Mouse (Mus musculus): ENCODE measurements around the gene Rragd. TPM values are rescaled to one million over a fixed set of nuclear protein-coding genes. Genes with fewer than 3 reads are reported as not detected.

Gene Rragd
- polyA plus RNA-seq, 1 experiment from 2014 or later, result 30.6 TPM

DNA sequence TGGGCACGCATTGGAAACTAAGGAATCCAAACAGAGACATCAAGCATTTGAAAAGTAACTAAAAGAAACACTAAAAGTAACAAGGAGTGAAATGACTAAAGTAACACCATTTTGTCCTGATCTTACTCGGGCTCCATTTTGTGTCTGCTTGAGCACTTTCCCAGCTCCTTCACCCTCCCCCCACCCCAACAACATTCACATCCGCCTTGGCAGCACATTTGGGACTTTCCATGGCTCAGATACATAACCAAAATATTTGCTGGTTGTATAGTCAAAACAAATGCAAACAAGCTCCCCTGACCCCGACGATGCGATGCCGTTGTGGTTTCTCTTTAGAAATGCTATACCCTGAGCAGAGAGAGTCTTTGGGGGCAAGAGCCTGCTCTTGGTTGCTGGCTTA lies 46.3 kb downstream of the Rragd start:
- H3K36me3 ChIP-seq, result peaks cover 18% of the 10 kb centered on the region
- no peak overlapping the region for H3K9ac ChIP-seq
- no peaks in the 10 kb centered on the region for H3K27me3 ChIP-seq
- H3K4me2 ChIP-seq, result 0 out of 2 replicates have a peak overlapping the region, but pooled peaks have one; percentile 35
- ATAC-seq (ENCODE audit: low FRiP score), result no peak
- no peaks in the 10 kb centered on the region for H3K9me3 ChIP-seq
- WGBS, result 91% methylated on average over 7 of the region's 7 CpGs
- no peak overlapping the region for H3K4me3 ChIP-seq
- peaks cover 31% of the 10 kb centered on the region for H3K4me1 ChIP-seq (replicated peaks)
- no peak overlapping the region for H3K27ac ChIP-seq

DNA sequence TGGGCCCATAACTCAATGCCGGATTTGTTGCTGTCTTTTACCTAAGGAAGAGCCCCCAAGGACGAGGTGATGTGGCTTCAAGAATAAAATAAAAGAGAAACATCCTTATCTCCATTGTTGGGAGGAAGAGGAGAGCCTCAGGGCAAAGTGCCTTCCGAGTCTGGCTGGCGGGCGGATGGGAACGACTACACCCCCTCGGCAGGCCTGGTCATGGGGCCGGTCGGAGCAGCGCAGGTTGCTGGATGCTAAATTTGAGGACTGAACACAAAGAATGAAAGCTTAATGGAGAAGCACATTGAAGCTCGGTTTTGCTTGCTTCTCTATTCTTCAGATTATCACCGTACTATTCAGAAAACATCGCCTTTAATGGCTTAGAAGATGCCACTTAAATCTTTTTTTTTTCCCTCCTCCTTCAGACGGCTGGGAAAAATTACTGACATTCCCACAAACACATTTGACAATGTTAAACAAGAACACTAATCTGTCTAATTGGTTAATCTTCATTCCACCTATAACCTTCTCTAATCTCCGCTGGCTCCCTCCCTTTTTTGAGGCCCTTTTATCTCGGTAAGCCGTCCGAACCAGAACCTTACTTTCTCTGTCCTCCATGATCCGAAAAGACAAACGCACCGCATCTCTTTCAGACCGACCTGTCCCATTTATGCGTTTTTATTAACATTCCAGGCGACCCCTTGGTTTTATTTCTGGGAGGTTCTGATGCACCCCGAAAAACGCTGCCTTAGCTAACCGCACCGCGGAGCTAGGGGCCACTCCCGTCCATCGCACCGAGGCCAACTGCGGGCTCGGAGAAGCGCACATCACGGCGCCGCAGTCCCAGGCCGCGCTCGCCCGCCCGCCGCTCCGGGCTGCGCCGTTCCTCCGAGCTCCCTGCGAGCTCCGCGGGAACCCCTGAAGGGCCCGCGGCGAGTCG lies 47.7 kb downstream of the Rragd start:
- ATAC-seq (ENCODE audit: low FRiP score), result peak; percentile 87
- H3K4me1 ChIP-seq (replicated peaks), result peaks cover 33% of the 10 kb centered on the region
- H3K27me3 ChIP-seq, result no peaks in the 10 kb centered on the region
- peak overlapping the region; percentile 99 for H3K27ac ChIP-seq
- peak overlapping the region; percentile 84 for H3K4me3 ChIP-seq
- H3K4me2 ChIP-seq, result peak overlapping the region; percentile 76
- H3K9ac ChIP-seq, result peak overlapping the region; percentile 97
- WGBS, result 2% methylated on average over 55 of the region's 55 CpGs
- H3K9me3 ChIP-seq, result no peaks in the 10 kb centered on the region
- H3K36me3 ChIP-seq, result peaks cover 27% of the 10 kb centered on the region

DNA sequence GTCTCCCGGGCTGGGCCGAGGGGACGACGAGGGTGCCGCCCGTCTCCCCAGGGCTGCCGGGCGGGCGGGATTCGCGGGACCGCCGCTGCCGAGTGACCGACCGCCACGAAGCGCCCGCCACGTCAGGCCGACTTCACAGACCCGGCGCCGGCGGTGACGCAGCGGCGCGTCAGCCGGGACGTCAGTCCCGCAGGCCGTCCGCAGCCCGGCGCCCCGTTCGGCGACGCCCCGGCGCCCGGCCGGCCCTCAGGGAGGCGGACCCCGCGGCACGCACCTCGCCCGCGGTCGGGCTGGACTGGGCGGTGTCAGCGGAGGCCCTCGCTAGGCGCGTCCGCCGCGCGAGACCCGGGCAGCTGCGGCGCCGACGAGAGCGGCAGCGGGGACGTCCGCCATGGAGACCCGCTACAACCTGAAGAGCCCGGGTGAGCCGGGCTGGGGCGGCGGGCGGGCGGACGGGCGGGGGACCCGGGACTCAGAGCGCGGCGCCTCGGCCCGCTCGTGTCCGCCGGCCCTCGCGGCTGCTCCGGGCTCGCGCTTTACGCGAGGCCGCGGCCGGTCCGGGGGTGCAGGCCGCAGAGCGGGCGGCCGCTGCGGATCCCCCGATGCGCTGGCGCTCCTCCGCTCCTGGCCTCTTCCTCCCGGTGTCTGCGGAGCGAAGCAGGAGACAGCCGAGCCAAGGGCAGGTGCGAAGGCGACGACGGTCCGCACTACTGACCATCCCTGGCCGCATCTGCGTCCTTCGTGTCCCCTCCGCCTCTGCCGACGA lies 48.5 kb downstream of the Rragd start, which contains the start of gene Ube2j1:
TSS of gene Ube2j1 (plus strand) at position 222 of the 766 bp plus-strand sequence.
- Histone ChIP-seq H3K4me1 (replicated peaks) (peaks cover 33% of the 10 kb centered on the region), H3K27ac (peak within 1 kb of the TSS; percentile 99), H3K36me3 (peaks cover 31% of the 10 kb centered on the region), H3K4me2 (peak within 1 kb of the TSS; percentile 76), H3K9me3 (no peaks in the 10 kb centered on the region), H3K9ac (peak within 1 kb of the TSS; percentile 97), H3K27me3 (no peaks in the 10 kb centered on the region), H3K4me3 (peak within 1 kb of the TSS; percentile 84)
- peak; percentile 96 for ATAC-seq (ENCODE audit: low FRiP score)
- WGBS, result under 1% methylated on average over 85 of the region's 123 CpGs

DNA sequence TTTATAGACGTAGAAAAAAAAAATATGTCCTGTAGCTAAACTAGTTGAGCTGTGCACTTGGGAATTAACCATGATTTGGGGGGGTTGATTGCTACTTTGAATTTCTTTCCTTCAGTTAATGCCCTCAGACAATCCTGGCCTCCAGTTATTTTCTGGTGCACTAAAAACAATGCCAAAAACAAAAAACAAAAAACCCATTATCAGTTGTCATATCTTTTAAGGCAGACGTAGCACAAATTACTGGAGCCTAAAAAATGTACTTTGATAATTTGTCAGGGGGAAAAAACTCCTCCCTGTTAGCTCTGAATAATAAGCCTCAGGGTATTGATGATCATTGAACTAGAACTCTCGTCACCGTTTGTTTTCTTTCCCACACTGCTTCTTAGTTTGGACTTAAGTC lies 49.2 kb downstream of the Rragd start:
- H3K9ac ChIP-seq, result peak overlapping the region; percentile 97
- peak overlapping the region; percentile 84 for H3K4me3 ChIP-seq
- peak overlapping the region; percentile 99 for H3K27ac ChIP-seq
- peaks cover 37% of the 10 kb centered on the region for H3K36me3 ChIP-seq
- H3K4me1 ChIP-seq (replicated peaks), result peaks cover 33% of the 10 kb centered on the region
- H3K4me2 ChIP-seq, result peak overlapping the region; percentile 76
- no peak for ATAC-seq (ENCODE audit: low FRiP score)
- 1% methylated on average over 4 of the region's 4 CpGs for whole genome bisulfite sequencing
- no peaks in the 10 kb centered on the region for H3K27me3 ChIP-seq
- H3K9me3 ChIP-seq, result no peaks in the 10 kb centered on the region

DNA sequence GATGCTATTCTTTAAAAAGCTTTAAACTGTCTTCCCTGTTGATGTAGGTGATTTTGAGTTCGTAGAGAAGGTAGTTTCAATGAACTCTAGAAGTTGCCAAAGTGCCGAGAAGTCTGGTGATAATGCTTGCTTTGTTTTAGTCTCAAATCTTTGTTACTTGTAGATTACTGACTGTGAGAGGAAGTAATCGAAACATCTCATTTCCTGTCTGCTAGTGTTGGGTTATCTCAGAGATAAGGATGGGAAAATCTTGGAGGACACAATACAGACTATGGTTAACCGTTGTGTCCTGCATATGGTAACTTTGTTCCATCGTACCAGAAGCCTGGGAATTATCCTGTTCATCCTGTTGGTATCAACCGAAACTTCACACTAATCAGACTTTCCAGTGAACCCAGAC lies 50.7 kb downstream of the Rragd start:
- peaks cover 33% of the 10 kb centered on the region for H3K4me1 ChIP-seq (replicated peaks)
- no peak overlapping the region for H3K4me3 ChIP-seq
- no peak overlapping the region for H3K4me2 ChIP-seq
- no peak overlapping the region for H3K27ac ChIP-seq
- no peaks in the 10 kb centered on the region for H3K27me3 ChIP-seq
- H3K36me3 ChIP-seq, result peaks cover 30% of the 10 kb centered on the region
- WGBS, result 89% methylated on average over 6 of the region's 6 CpGs
- no peak for ATAC-seq (ENCODE audit: low FRiP score)
- no peaks in the 10 kb centered on the region for H3K9me3 ChIP-seq
- no peak overlapping the region for H3K9ac ChIP-seq

DNA sequence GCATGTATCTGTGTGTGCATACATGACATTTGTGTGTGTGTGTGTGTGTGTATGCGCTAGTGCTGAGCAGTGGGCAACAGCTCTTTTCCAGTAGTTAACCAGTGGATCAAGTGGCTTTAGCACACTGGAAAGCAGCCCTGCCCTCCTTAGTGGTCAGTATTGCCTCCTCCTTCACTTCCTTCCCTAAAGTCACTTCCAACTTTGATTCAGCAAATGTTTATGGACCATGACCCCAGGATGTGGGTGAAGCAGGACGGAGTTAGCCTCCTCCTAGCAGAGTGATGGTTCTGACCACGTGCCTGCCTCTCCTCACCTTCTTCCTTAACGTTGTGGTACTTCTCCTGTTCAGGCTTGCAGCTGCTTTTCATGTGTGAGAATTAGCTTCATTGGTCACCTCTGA lies 57.0 kb downstream of the Rragd start:
- 93% methylated on average over 4 of the region's 4 CpGs for WGBS

DNA sequence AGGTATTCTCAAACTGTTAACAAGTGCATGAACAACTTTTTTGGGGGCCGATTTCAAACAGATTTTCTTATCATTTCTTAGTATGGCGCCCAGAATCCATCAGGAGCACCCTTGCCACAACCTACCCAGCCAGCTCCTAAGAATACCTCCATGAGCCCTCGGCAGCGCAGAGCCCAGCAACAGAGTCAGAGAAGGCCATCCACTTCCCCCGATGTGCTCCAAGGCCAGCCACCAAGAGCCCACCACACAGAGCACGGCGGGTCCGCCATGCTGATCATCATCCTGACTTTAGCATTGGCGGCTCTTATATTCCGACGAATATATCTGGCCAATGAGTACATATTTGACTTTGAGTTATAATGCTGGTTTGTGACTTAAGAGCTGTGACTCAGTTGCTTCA lies 66.8 kb downstream of the Rragd start:
- no peaks in the 10 kb centered on the region for H3K9me3 ChIP-seq
- no peaks in the 10 kb centered on the region for H3K27me3 ChIP-seq

More for the DNA sequence above, 57.0 kb downstream of the Rragd start:
- Histone ChIP-seq H3K27me3 (no peaks in the 10 kb centered on the region), H3K36me3 (peaks cover 78% of the 10 kb centered on the region), H3K9ac (no peak overlapping the region), H3K4me3 (no peak overlapping the region), H3K4me1 (replicated peaks) (no peaks in the 10 kb centered on the region), H3K9me3 (no peaks in the 10 kb centered on the region), H3K27ac (no peak overlapping the region), H3K4me2 (no peak overlapping the region)
- ATAC-seq (ENCODE audit: low FRiP score), result no peak

DNA sequence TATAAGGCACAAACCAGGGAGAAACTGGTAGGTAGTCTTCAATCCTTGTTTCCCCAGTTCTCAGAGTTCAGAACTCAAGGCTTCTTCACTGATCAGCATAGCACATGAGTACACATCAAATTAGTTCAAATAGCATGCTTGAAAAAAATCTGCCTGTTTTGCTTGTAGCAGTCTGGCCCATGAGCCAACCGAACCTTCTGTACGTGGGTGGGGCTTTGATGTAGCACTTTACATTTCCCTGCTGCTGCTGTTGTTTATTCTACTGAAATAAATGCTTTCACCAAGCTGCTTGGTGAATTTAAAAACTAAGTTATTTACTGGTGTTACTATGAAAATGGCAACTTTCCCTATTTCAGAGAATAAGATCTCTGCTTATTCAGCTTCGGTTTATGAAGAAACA lies 69.2 kb downstream of the Rragd start:
- H3K4me1 ChIP-seq (replicated peaks), result no peaks in the 10 kb centered on the region
- H3K27ac ChIP-seq, result no peak overlapping the region
- WGBS, result 98% methylated on average over 3 of the region's 3 CpGs
- no peak overlapping the region for H3K4me3 ChIP-seq
- H3K36me3 ChIP-seq, result peaks cover 57% of the 10 kb centered on the region
- no peaks in the 10 kb centered on the region for H3K27me3 ChIP-seq
- H3K4me2 ChIP-seq, result no peak overlapping the region
- no peak overlapping the region for H3K9ac ChIP-seq
- ATAC-seq (ENCODE audit: low FRiP score), result no peak
- no peaks in the 10 kb centered on the region for H3K9me3 ChIP-seq

More for the DNA sequence above, 66.8 kb downstream of the Rragd start:
- Histone ChIP-seq H3K36me3 (peaks cover 79% of the 10 kb centered on the region), H3K9ac (no peak overlapping the region), H3K4me3 (no peak overlapping the region), H3K4me2 (no peak overlapping the region), H3K4me1 (replicated peaks) (no peaks in the 10 kb centered on the region), H3K27ac (no peak overlapping the region)
- 96% methylated on average over 11 of the region's 11 CpGs for WGBS
- no peak for ATAC-seq (ENCODE audit: low FRiP score)

DNA sequence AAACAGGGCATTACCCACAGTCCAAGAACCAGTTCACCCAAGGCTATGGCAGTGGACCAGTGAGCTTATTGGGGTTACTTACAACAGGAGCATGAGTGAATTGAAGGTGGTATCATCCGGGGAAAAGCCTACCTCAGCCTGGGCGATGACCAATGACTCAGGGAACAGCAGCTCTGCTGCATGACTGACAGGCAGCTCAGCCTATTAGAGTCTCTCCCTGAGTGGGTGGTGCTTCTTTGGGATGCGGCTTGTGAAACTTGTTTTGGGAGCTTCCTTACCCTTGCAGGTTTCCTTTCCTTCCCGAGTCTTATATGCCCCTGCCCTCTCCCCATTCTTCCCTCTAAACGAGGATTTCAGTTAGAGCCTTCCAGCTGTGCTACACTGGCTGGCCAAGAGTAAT lies 69.8 kb downstream of the Rragd start:
- no peak for ATAC-seq (ENCODE audit: low FRiP score)
- H3K36me3 ChIP-seq, result peaks cover 53% of the 10 kb centered on the region
- H3K27me3 ChIP-seq, result no peaks in the 10 kb centered on the region
- H3K4me1 ChIP-seq (replicated peaks), result no peaks in the 10 kb centered on the region
- no peak overlapping the region for H3K27ac ChIP-seq
- H3K4me3 ChIP-seq, result no peak overlapping the region
- no peak overlapping the region for H3K9ac ChIP-seq
- WGBS, result 85% methylated on average over 5 of the region's 5 CpGs
- H3K4me2 ChIP-seq, result no peak overlapping the region
- no peaks in the 10 kb centered on the region for H3K9me3 ChIP-seq

DNA sequence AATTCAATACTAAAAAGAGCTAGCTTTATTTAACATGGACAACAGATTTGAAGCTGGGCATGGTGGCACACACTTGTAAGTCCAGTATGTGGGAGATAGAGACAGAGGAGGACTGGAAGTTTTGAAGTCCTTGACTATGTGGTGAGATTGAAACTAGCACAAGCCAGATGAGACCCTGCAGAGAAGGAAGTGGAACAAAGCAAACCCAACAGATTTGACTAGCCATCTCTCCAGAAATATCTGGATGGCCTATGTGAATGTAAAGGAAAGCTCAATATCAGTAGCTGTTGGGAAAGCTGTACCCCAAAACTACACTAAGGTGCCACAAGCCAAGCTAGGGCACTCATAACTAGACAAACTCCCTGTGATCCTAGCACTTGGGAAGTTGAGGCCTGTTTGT lies 71.6 kb downstream of the Rragd start:
- Histone ChIP-seq H3K9ac (no peak overlapping the region), H3K4me1 (replicated peaks) (no peaks in the 10 kb centered on the region), H3K4me3 (no peak overlapping the region), H3K27me3 (no peaks in the 10 kb centered on the region), H3K9me3 (no peaks in the 10 kb centered on the region), H3K4me2 (no peak overlapping the region), H3K27ac (no peak overlapping the region), H3K36me3 (peaks cover 38% of the 10 kb centered on the region)
- no peak for ATAC-seq (ENCODE audit: low FRiP score)

DNA sequence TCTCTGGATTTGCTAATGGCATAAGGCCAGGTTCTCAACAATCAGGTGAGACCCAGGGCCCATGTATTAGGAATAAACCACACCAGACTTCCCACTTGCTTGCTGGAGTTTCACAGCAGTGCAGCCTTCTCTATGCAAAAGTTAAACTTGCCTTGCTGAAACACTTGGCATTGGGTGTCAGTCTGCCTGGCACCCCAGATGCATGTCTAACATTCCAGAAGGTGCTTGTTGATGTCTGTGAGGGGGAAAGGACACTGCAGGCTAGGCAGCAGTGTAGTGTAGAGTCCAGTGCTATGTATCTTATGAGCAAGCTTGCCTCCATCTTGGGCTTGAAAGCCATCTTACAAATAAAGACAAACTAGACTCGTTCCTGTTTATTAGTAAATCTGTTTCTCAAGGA lies 73.5 kb downstream of the Rragd start:
- no peak overlapping the region for H3K27ac ChIP-seq
- no peak overlapping the region for H3K9ac ChIP-seq
- H3K4me1 ChIP-seq (replicated peaks), result no peaks in the 10 kb centered on the region
- no peaks in the 10 kb centered on the region for H3K27me3 ChIP-seq
- H3K9me3 ChIP-seq, result no peaks in the 10 kb centered on the region
- 96% methylated on average over 1 of the region's 1 CpGs for WGBS
- no peak overlapping the region for H3K4me2 ChIP-seq
- ATAC-seq (ENCODE audit: low FRiP score), result no peak
- no peak overlapping the region for H3K4me3 ChIP-seq
- H3K36me3 ChIP-seq, result peaks cover 21% of the 10 kb centered on the region

DNA sequence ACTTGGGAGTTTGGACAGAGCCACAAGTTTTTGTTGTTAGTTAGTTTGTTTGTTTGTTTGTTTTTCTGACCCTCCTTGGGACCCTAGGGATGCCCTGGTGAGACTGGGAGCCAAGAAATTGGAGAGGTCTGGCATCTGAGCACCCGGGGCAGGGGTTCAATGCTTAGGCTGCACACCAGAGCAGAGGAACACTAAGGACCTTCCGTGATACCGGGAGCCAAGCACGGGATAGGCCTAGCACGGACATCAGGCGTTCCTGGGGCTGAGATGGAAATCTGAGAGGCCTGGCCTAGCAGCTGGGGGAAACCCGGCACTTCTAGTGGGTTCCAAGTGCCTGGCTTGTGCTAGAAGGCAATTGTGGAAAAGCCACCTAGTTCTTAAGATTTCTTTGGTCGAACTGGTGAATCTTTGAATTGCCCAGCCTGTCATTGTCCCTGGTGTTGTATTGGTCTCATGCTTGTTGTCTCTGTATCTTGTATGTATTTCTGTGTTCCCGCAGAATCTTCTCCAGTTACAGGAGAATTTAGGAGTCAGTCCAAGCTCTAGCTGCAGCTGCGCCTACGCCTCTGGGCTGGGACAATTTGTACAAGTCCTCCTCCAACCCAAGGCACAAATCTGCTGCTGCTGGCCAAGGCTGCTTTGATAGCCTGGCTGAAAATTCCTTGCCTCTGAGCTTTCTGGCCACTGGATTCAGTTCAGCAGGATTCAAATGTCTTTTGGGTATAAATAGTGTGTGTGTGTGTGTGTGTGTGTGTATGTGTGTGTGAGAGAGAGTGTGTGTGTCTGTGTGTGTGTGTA lies 75.3 kb downstream of the Rragd start:
- Histone ChIP-seq H3K27me3 (no peaks in the 10 kb centered on the region), H3K9me3 (no peaks in the 10 kb centered on the region), H3K27ac (no peak overlapping the region), H3K4me2 (no peak overlapping the region), H3K4me3 (no peak overlapping the region), H3K4me1 (replicated peaks) (no peaks in the 10 kb centered on the region), H3K9ac (no peak overlapping the region), H3K36me3 (peaks cover 6% of the 10 kb centered on the region; the same call in 1 of the 2 replicates)
- 82% methylated on average over 11 of the region's 11 CpGs for WGBS
- ATAC-seq (ENCODE audit: low FRiP score), result no peak

Measured in hindbrain, embryonic 13.5 days (tissue).